25 mouse cellular contexts compared by ENCODE assay signal in the genomic region with DNA sequence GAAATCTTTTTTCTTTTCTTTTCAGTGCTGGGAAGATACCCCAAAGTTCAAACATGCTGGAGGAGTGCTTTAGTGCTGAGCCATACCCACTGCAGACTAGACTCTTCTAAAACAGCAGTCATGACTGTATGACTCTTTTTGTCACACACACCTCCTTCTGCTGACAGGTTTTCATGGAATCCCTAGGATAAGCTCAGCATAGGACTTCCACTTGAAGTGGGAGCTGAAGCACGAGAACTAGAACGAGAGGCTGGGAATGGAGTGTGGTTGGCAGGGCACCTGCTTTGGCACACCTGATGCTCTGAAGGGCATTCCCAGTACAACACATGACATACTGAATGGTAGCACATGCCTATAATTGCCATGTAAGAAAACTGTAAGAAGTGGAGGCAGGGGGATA. TPM values are rescaled to one million over a fixed set of nuclear protein-coding genes. Genes with fewer than 3 reads are reported as not detected.
DNase-seq lines count a peak whose midpoint lies in the region; ATAC-seq and TF ChIP-seq lines count a peak whose summit lies in the region.
"Had no signal": no experiment of that assay in that cellular context is flagged by ENCODE, and none has a peak within 500 bp of the region (broad histone marks: within the 10 kb centered on the region; RNA-seq: fewer than 3 reads in every experiment).

No protein-coding gene starts in this region.

- TF ChIP-seq CTCF in heart, postnatal 0 days (IDR thresholded peaks at IDR 0.05; ENCODE audit: low read depth): no peak

- H3K4me2 ChIP-seq in heart, embryonic 11.5 days: no peak overlapping the region
- H3K4me2 ChIP-seq in heart, postnatal 0 days (ENCODE audit: low read depth, low read length): no peak overlapping the region
- H3K4me2 ChIP-seq: forebrain, embryonic 13.5 days; hindbrain, embryonic 14.5 days; intestine, embryonic 15.5 days had no signal

- DNase-seq in heart, adult 11 months: peak; percentile 98
- DNase-seq in heart, adult 9 months (ENCODE audit: low spot score in 2 of 2): peak; percentile 70 to 79
- DNase-seq in heart, postnatal 0 days (ENCODE audit: low spot score): peak; percentile 69
- DNase-seq in heart, postnatal 4 days: peak; percentile 72
- DNase-seq in spleen, adult 18-20 months: no peak
- DNase-seq in right cerebral cortex, adult 2 months (ENCODE audit: low spot score in 2 of 2): no peak
- DNase-seq: adrenal gland, adult 8-10 months; adrenal gland, postnatal 36 days; B cell, adult 2 months; cerebellum, adult 2 months; cerebellum, postnatal 10 days; forebrain, postnatal 0 days; gastrocnemius, postnatal 14 days; kidney, adult 18-20 months had no signal

- H3K4me1 ChIP-seq in heart, embryonic 11.5 days (ENCODE audit: control insufficient read depth, insufficient read depth, low read length): 0 out of 2 replicates have a peak, but pooled peaks cover 3% of the 10 kb centered on the region
- H3K4me1 ChIP-seq in heart, postnatal 0 days (ENCODE audit: control insufficient read depth, insufficient read depth): peaks cover 5% of the 10 kb centered on the region; the same call in 1 of the 2 replicates
- H3K4me1 ChIP-seq: embryonic facial prominence, embryonic 10.5 days; forebrain, embryonic 13.5 days; hindbrain, embryonic 10.5 days; intestine, embryonic 15.5 days had no signal

- peak; percentile 98 for TF ChIP-seq EP300 in heart, postnatal 0 days (IDR thresholded peaks at IDR 0.05; ENCODE audit: low read depth)

- H3K9ac ChIP-seq in heart, embryonic 11.5 days (ENCODE audit: low read depth, low read length): no peak overlapping the region
- no peak overlapping the region for H3K9ac ChIP-seq in heart, postnatal 0 days (replicated peaks; ENCODE audit: low read depth, low read length)
- H3K9ac ChIP-seq: forebrain, embryonic 13.5 days; forebrain, postnatal 0 days; hindbrain, embryonic 14.5 days; intestine, embryonic 15.5 days had no signal

- H3K36me3 ChIP-seq in heart, embryonic 11.5 days (ENCODE audit: control insufficient read depth, insufficient read depth, low read length): peaks cover 20% of the 10 kb centered on the region
- H3K36me3 ChIP-seq in heart, postnatal 0 days (replicated peaks; ENCODE audit: control insufficient read depth, insufficient read depth, low read length): peaks cover 73% of the 10 kb centered on the region

- no peaks in the 10 kb centered on the region for H3K9me3 ChIP-seq in heart, embryonic 11.5 days (replicated peaks; ENCODE audit: control insufficient read depth, low read length)
- H3K9me3 ChIP-seq in heart, postnatal 0 days (replicated peaks; ENCODE audit: control insufficient read depth, low read length): no peaks in the 10 kb centered on the region
- H3K9me3 ChIP-seq: embryonic facial prominence, embryonic 10.5 days; forebrain, embryonic 13.5 days; G1E; hindbrain, embryonic 10.5 days; intestine, embryonic 15.5 days had no signal

- H3K27ac ChIP-seq in heart, embryonic 11.5 days (ENCODE audit: low read depth, low read length): no peak overlapping the region
- H3K27ac ChIP-seq in heart, postnatal 0 days (ENCODE audit: low read depth): peak overlapping the region; percentile 48
- H3K27ac ChIP-seq: embryonic facial prominence, embryonic 10.5 days; forebrain, embryonic 13.5 days; hindbrain, embryonic 10.5 days; hindbrain, embryonic 14.5 days; intestine, embryonic 15.5 days had no signal

- ATAC-seq in heart, embryonic 11.5 days (replicated peaks; ENCODE audit: insufficient number of reproducible peaks, low FRiP score, low TSS enrichment): no peak
- peak; percentile 88 for ATAC-seq in heart, postnatal 0 days (ENCODE audit: insufficient read depth, low read depth)
- ATAC-seq: CD4-positive, CD25-positive, alpha-beta regulatory T cell, adult 4 months; forebrain, embryonic 13.5 days; forebrain, postnatal 0 days; intestine, embryonic 15.5 days had no signal

- 65% methylated on average over 2 of the region's 2 CpGs for WGBS in heart, embryonic 11.5 days (ENCODE audit: insufficient replicate concordance)
- 44% methylated on average over 2 of the region's 2 CpGs for WGBS in heart, postnatal 0 days

- no peak overlapping the region for H3K4me3 ChIP-seq in heart, embryonic 11.5 days (ENCODE audit: low read depth, low read length)
- H3K4me3 ChIP-seq in heart, postnatal 0 days (ENCODE audit: low read depth, low read length): no peak overlapping the region
- H3K4me3 ChIP-seq: embryonic facial prominence, embryonic 10.5 days; forebrain, embryonic 13.5 days; hindbrain, embryonic 10.5 days; intestine, embryonic 15.5 days had no signal

- no peaks in the 10 kb centered on the region for H3K27me3 ChIP-seq in heart, embryonic 11.5 days (ENCODE audit: control insufficient read depth, insufficient read depth, low read length)
- H3K27me3 ChIP-seq in heart, postnatal 0 days (ENCODE audit: control insufficient read depth, insufficient read depth, low read length): no peaks in the 10 kb centered on the region
- H3K27me3 ChIP-seq: forebrain, embryonic 13.5 days; intestine, embryonic 15.5 days had no signal

RNA-seq across cellular contexts. Expression of a gene that starts 12.2 kb away (rescaled TPM):
- 86.8 and 89.4 TPM in 2 replicates for polyA plus RNA-seq in heart, embryonic 11.5 days (2014; fragmentation: Nextera tagmentation; extraction: Ambion mirVana)
- total RNA-seq in heart, postnatal 0 days (2014; rRNA removed; ENCODE audit: low replicate concordance): 97.9 and 128 TPM in 2 replicates
- polyA plus RNA-seq in heart, postnatal 0 days (2015; fragmentation: Nextera tagmentation; extraction: Ambion mirVana): 68.5 and 71.5 TPM in 2 replicates
- 10 to 100 TPM; 98.0 to 99.1 TPM for total RNA-seq in heart, postnatal 4 days (2021)

RNA-seq across cellular contexts. Expression of a gene that starts 23.4 kb away (rescaled TPM):
- polyA plus RNA-seq in heart, embryonic 11.5 days (2014; fragmentation: Nextera tagmentation; extraction: Ambion mirVana): 3.3 and 3.7 TPM in 2 replicates
- 9.0 and 11.7 TPM in 2 replicates for total RNA-seq in heart, postnatal 0 days (2014; rRNA removed; ENCODE audit: low replicate concordance)
- polyA plus RNA-seq in heart, postnatal 0 days (2015; fragmentation: Nextera tagmentation; extraction: Ambion mirVana): 6.5 and 7.2 TPM in 2 replicates
- total RNA-seq in heart, postnatal 4 days (2021): 1 to 10 TPM; 8.1 to 9.1 TPM

RNA-seq across cellular contexts. Expression of a gene that starts 25.1 kb away (rescaled TPM):
- 4.9 TPM in 1 of 2 replicates, not detected in the other for polyA plus RNA-seq in heart, embryonic 11.5 days (2014; fragmentation: Nextera tagmentation; extraction: Ambion mirVana)
- total RNA-seq in heart, postnatal 0 days (2014; rRNA removed; ENCODE audit: low replicate concordance): not detected in 2 replicates
- polyA plus RNA-seq in heart, postnatal 0 days (2015; fragmentation: Nextera tagmentation; extraction: Ambion mirVana): 0.22 and 0.78 TPM in 2 replicates
- total RNA-seq in heart, postnatal 4 days (2021): under 1 TPM in 1 of 2 experiments, not detected in 1; 0.52 TPM
- total RNA-seq: G1E had no signal
- polyA plus RNA-seq: CD4-positive, CD25-positive, alpha-beta regulatory T cell, adult 4 months; cerebellum, adult 2 months; forebrain, embryonic 13.5 days; G1E; hindbrain, embryonic 14.5 days had no signal

RNA-seq across cellular contexts. Expression of a gene that starts 28.6 kb away (rescaled TPM):
- polyA plus RNA-seq in heart, embryonic 11.5 days (2014; fragmentation: Nextera tagmentation; extraction: Ambion mirVana): 1.2 TPM in 1 of 2 replicates, not detected in the other
- total RNA-seq in heart, postnatal 0 days (2014; rRNA removed; ENCODE audit: low replicate concordance): 0.31 TPM in 1 of 2 replicates, not detected in the other
- not detected in 2 replicates for polyA plus RNA-seq in heart, postnatal 0 days (2015; fragmentation: Nextera tagmentation; extraction: Ambion mirVana)
- not detected for total RNA-seq in heart, postnatal 4 days (2021)
- total RNA-seq: forebrain, postnatal 0 days; G1E; gastrocnemius, adult 18-20 months; gastrocnemius, postnatal 14 days had no signal
- polyA plus RNA-seq: CD4-positive, CD25-positive, alpha-beta regulatory T cell, adult 4 months; cerebellum, adult 2 months; embryonic facial prominence, embryonic 10.5 days; embryonic facial prominence, embryonic 14.5 days; forebrain, embryonic 13.5 days; forebrain, postnatal 0 days; G1E; gonadal fat pad, adult 2 months; hindbrain, embryonic 10.5 days; hindbrain, embryonic 14.5 days had no signal

RNA-seq across cellular contexts. Expression of a gene that starts 28.7 kb away (rescaled TPM):
- polyA plus RNA-seq in heart, embryonic 11.5 days (2014; fragmentation: Nextera tagmentation; extraction: Ambion mirVana): 0.34 TPM in 1 of 2 replicates, not detected in the other
- not detected in 2 replicates for total RNA-seq in heart, postnatal 0 days (2014; rRNA removed; ENCODE audit: low replicate concordance)
- polyA plus RNA-seq in heart, postnatal 0 days (2015; fragmentation: Nextera tagmentation; extraction: Ambion mirVana): 0.18 TPM in 2 replicates
- not detected for total RNA-seq in heart, postnatal 4 days (2021)
- total RNA-seq: forebrain, postnatal 0 days; gastrocnemius, postnatal 14 days had no signal
- polyA plus RNA-seq: cerebellum, adult 2 months; embryonic facial prominence, embryonic 10.5 days; embryonic facial prominence, embryonic 14.5 days; forebrain, postnatal 0 days; hindbrain, embryonic 10.5 days; hindbrain, embryonic 14.5 days had no signal

Comparison
In these comparisons a context has a peak if more than half of its experiments do, and no peak if none do; other contexts are left out.
1. DNase-seq: peak in heart, adult 11 months (single experiment), heart, adult 9 months (2 of 2), heart, postnatal 0 days (single experiment) and heart, postnatal 4 days (single experiment); none in spleen, adult 18-20 months (0 of 2) and right cerebral cortex, adult 2 months (0 of 2).